9 mouse cellular contexts compared by ENCODE assay signal in the genomic region with DNA sequence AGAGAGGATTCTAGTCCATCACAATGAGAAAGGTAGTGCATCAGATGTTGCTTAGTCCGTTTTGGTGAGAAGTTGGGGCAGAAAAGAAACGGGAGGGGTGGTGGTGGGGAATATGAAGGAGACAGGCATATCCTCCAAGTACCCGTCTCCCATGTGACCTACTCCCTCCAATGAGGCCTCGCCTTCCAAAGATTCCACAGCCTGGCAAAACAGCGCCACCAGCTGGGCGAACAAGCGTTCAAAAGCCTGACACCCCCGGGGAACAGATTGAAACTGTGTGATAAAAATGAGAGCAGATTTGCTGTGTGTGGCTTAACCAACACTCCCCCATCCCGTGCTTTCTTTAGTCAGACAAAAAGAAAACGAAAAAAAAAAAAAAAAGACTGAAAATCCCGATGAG. TPM values are rescaled to one million over a fixed set of nuclear protein-coding genes. Genes with fewer than 3 reads are reported as not detected.
DNase-seq lines count a peak whose midpoint lies in the region; ATAC-seq and TF ChIP-seq lines count a peak whose summit lies in the region.
"Had no signal": no experiment of that assay in that cellular context is flagged by ENCODE, and none has a peak within 500 bp of the region (broad histone marks: within the 10 kb centered on the region; RNA-seq: fewer than 3 reads in every experiment).

No protein-coding gene starts in this region.

- H3K36me3 ChIP-seq in heart, postnatal 0 days (replicated peaks; ENCODE audit: control insufficient read depth, insufficient read depth, low read length) = no peaks in the 10 kb centered on the region
- no peaks in the 10 kb centered on the region for H3K36me3 ChIP-seq in lung, embryonic 14.5 days (ENCODE audit: insufficient read depth)
- H3K36me3 ChIP-seq: hindbrain, embryonic 15.5 days had no signal

- DNase-seq in gastrocnemius, postnatal 10 days = peak; percentile 37
- DNase-seq in gastrocnemius, postnatal 25 days = no peak
- peak; percentile 45 for DNase-seq in urinary bladder, adult 2 months (ENCODE audit: low spot score)
- no peak for DNase-seq in urinary bladder, postnatal 10 days (ENCODE audit: low spot score)
- peak; percentile 48 for DNase-seq in heart, postnatal 0 days (ENCODE audit: low spot score)
- no peak for DNase-seq in lung, embryonic 14.5 days
- DNase-seq in urinary bladder, postnatal 14 days (ENCODE audit: low spot score) = peak; percentile 56

- H3K4me3 ChIP-seq in heart, postnatal 0 days (ENCODE audit: low read depth, low read length) = no peak overlapping the region
- no peak overlapping the region for H3K4me3 ChIP-seq in lung, embryonic 14.5 days (ENCODE audit: low read depth, low read length)
- H3K4me3 ChIP-seq: hindbrain, embryonic 15.5 days had no signal

- 53% methylated on average over 11 of the region's 11 CpGs for WGBS in heart, postnatal 0 days
- 79% methylated on average over 11 of the region's 11 CpGs for WGBS in lung, embryonic 14.5 days

- no peak for ATAC-seq in heart, postnatal 0 days (ENCODE audit: insufficient read depth, low read depth)
- ATAC-seq in lung, embryonic 14.5 days (ENCODE audit: insufficient read depth) = no peak
- no peak for ATAC-seq in cerebellum, adult (ENCODE audit: insufficient number of reproducible peaks, low FRiP score, low TSS enrichment)

- no peak for TF ChIP-seq EP300 in heart, postnatal 0 days (IDR thresholded peaks at IDR 0.05; ENCODE audit: low read depth)

- peaks cover 58% of the 10 kb centered on the region for H3K4me1 ChIP-seq in heart, postnatal 0 days (ENCODE audit: control insufficient read depth, insufficient read depth)
- peaks cover 6% of the 10 kb centered on the region; the same call in 1 of the 2 replicates for H3K4me1 ChIP-seq in lung, embryonic 14.5 days (ENCODE audit: insufficient read depth)
- H3K4me1 ChIP-seq: hindbrain, embryonic 15.5 days had no signal

- H3K9ac ChIP-seq in heart, postnatal 0 days (replicated peaks; ENCODE audit: low read depth, low read length) = no peak overlapping the region
- no peak overlapping the region for H3K9ac ChIP-seq in lung, embryonic 14.5 days
- H3K9ac ChIP-seq: hindbrain, embryonic 15.5 days had no signal

- peak; percentile 58 for TF ChIP-seq CTCF in heart, postnatal 0 days (IDR thresholded peaks at IDR 0.05; ENCODE audit: low read depth)
- peak; percentile 24; the same call in 1 of the 2 replicates for TF ChIP-seq CTCF in lung, embryonic 14.5 days (IDR thresholded peaks at IDR 0.05; ENCODE audit: low read depth)

- H3K9me3 ChIP-seq in heart, postnatal 0 days (replicated peaks; ENCODE audit: control insufficient read depth, low read length) = no peaks in the 10 kb centered on the region
- no peaks in the 10 kb centered on the region for H3K9me3 ChIP-seq in lung, embryonic 14.5 days (ENCODE audit: low read depth, low read length)
- H3K9me3 ChIP-seq: hindbrain, embryonic 15.5 days had no signal

- no peaks in the 10 kb centered on the region for H3K27me3 ChIP-seq in heart, postnatal 0 days (ENCODE audit: control insufficient read depth, insufficient read depth, low read length)
- H3K27me3 ChIP-seq in lung, embryonic 14.5 days (ENCODE audit: insufficient read depth, low read length) = no peaks in the 10 kb centered on the region
- H3K27me3 ChIP-seq: hindbrain, embryonic 15.5 days had no signal

- H3K27ac ChIP-seq in heart, postnatal 0 days (ENCODE audit: low read depth) = peak overlapping the region; percentile 87
- H3K27ac ChIP-seq in lung, embryonic 14.5 days (ENCODE audit: low read depth) = no peak overlapping the region
- H3K27ac ChIP-seq: hindbrain, embryonic 15.5 days had no signal

- no peak overlapping the region for H3K4me2 ChIP-seq in heart, postnatal 0 days (ENCODE audit: low read depth, low read length)
- no peak overlapping the region for H3K4me2 ChIP-seq in lung, embryonic 14.5 days
- H3K4me2 ChIP-seq: hindbrain, embryonic 15.5 days had no signal

RNA-seq across cellular contexts. Expression of gene Lpar3, which starts 56.7 kb away (rescaled TPM):
- total RNA-seq in gastrocnemius, postnatal 10 days (2021) = under 1 TPM; 0.21 to 0.95 TPM
- under 1 TPM in 1 of 2 experiments, not detected in 1; 0.28 TPM for total RNA-seq in gastrocnemius, postnatal 25 days (2021)
- 3.8 and 4.4 TPM in 2 replicates for polyA plus RNA-seq in urinary bladder, adult 2 months (2012; rRNA removed)
- total RNA-seq in heart, postnatal 0 days (2014; rRNA removed; ENCODE audit: low replicate concordance) = 38.9 and 54.8 TPM in 2 replicates
- polyA plus RNA-seq in heart, postnatal 0 days (2015; fragmentation: Nextera tagmentation; extraction: Ambion mirVana) = 34.3 and 34.4 TPM in 2 replicates
- 1.8 and 1.9 TPM in 2 replicates for polyA plus RNA-seq in lung, embryonic 14.5 days (2014; fragmentation: Nextera tagmentation; extraction: Ambion mirVana)

Comparison
In these comparisons a context has a peak if more than half of its experiments do, and no peak if none do; other contexts are left out.
1. DNase-seq: peak in gastrocnemius, postnatal 10 days (single experiment), urinary bladder, adult 2 months (single experiment), heart, postnatal 0 days (single experiment) and urinary bladder, postnatal 14 days (single experiment); none in gastrocnemius, postnatal 25 days (single experiment), urinary bladder, postnatal 10 days (single experiment) and lung, embryonic 14.5 days (single experiment).
2. RNA of gene Lpar3, which starts 56.7 kb away (total RNA-seq): 38.9 to 54.8 TPM in heart, postnatal 0 days; 0.21 to 0.95 TPM in gastrocnemius, postnatal 10 days and 0.28 TPM in gastrocnemius, postnatal 25 days; every median in the first group is over 10 times any median in the second.